Mouse (Mus musculus): Measurements from ENCODE around the gene Nr5a2. TPM values are rescaled to one million over a fixed set of nuclear protein-coding genes. Genes with fewer than 3 reads are reported as not detected.

The Nr5a2 gene
- polyA plus RNA-seq, 1 experiment from 2014 or later, result 0.82 TPM

DNA sequence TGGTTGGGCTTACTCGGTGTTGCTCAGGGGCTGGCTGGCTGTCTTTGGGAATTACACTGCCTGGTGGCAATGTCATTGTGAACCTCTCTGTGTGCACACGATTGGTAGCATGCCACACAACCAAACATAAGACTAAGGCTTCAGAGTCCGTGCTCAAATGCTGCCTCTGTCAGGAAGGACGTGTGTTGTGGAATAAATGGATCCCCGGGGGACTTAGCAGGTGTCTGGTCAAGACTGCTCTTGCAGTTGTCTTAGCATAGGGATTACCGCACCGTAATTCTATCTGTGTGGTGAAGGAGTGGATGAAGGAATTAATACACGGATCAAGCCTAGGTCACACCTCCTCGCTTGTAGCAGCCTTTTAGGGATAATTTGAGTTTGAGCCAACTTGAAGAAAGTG is 32.8 kb downstream of the Nr5a2 start:
- H3K4me1 ChIP-seq, result no peaks in the 10 kb centered on the region
- H3K9ac ChIP-seq, result no peak overlapping the region
- H3K27ac ChIP-seq, result no peak overlapping the region
- no peaks in the 10 kb centered on the region for H3K27me3 ChIP-seq
- no peaks in the 10 kb centered on the region for H3K9me3 ChIP-seq
- H3K36me3 ChIP-seq, result no peaks in the 10 kb centered on the region
- no peak overlapping the region for H3K4me3 ChIP-seq
- WGBS, result 41% methylated on average over 9 of the region's 9 CpGs
- no peak for ATAC-seq (ENCODE audit: insufficient number of reproducible peaks, low FRiP score, low TSS enrichment, low read depth)
- no peak overlapping the region for H3K4me2 ChIP-seq

DNA sequence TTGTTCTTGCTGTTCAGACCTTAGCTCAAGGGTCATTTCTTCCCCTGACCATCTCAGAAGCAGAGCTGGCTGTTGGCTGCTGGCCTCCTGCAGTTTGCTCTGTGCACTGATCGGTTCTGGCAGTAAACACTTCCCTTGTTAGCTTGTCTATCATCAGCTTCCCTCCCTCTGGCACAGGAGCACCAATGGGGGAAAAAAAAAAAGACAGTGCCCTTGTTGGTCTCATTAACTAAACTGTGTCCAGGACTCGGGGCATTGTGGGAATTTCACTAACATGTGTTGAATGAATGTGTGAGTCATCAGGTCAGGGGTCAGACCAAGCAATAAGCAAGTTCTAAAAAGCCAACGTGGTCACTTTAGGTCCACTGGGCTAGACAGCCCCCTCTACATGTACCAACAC is 34.2 kb downstream of the Nr5a2 start:
- Histone ChIP-seq H3K36me3 (no peaks in the 10 kb centered on the region), H3K4me2 (no peak overlapping the region), H3K9ac (no peak overlapping the region), H3K27ac (no peak overlapping the region), H3K27me3 (no peaks in the 10 kb centered on the region), H3K9me3 (no peaks in the 10 kb centered on the region), H3K4me1 (no peaks in the 10 kb centered on the region), H3K4me3 (no peak overlapping the region)
- ATAC-seq (ENCODE audit: insufficient number of reproducible peaks, low FRiP score, low TSS enrichment, low read depth), result no peak
- 21% methylated on average over 3 of the region's 3 CpGs for WGBS

DNA sequence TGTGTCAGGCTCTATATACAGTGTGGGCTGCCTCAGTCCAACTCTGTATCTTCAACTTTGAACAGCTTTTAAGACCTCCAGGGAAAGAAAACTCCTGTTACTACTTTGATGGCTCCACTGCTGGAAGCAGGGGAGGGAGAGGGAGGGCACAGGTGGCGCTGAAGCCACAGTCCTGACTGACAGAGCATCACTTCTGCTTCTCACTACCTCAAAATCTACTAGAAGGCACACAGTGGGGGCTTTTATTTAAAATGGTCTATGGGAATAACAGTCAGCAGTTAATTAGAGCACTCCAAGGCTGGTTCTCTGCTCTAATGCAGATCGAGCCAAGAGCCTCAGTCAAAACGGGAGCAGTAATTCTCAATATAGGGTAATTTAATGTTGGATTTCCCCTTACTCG is 40.2 kb downstream of the Nr5a2 start:
- H3K4me1 ChIP-seq, result no peaks in the 10 kb centered on the region
- no peak overlapping the region for H3K4me2 ChIP-seq
- no peak for ATAC-seq (ENCODE audit: insufficient number of reproducible peaks, low FRiP score, low TSS enrichment, low read depth)
- H3K9me3 ChIP-seq, result no peaks in the 10 kb centered on the region
- H3K4me3 ChIP-seq, result no peak overlapping the region
- H3K9ac ChIP-seq, result no peak overlapping the region
- 62% methylated on average over 4 of the region's 4 CpGs for WGBS
- H3K27ac ChIP-seq, result no peak overlapping the region
- no peaks in the 10 kb centered on the region for H3K27me3 ChIP-seq
- no peaks in the 10 kb centered on the region for H3K36me3 ChIP-seq

DNA sequence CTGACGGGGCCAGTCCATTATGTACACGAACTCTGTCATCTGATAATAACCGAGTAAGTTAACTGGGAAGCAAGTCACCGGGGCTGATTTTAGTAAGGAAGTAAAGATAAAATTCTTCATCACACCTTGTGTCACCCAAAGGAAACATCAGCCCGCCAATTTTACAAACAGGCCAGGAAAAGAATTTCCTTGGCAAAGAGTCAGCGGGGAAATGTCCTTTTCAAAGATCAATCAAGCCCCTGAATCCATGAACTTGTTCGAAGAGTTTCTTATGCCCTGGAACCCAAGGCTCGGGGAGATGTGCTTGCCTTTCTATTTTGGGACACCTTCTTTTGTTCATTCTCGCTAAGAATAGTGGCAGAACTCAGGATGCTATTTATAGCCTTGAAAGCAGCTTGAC is 41.5 kb downstream of the Nr5a2 start:
- Histone ChIP-seq H3K27me3 (no peaks in the 10 kb centered on the region), H3K27ac (no peak overlapping the region), H3K4me1 (no peaks in the 10 kb centered on the region), H3K4me3 (no peak overlapping the region), H3K9me3 (no peaks in the 10 kb centered on the region), H3K9ac (no peak overlapping the region), H3K4me2 (no peak overlapping the region), H3K36me3 (no peaks in the 10 kb centered on the region)
- ATAC-seq (ENCODE audit: insufficient number of reproducible peaks, low FRiP score, low TSS enrichment, low read depth), result no peak
- 63% methylated on average over 9 of the region's 9 CpGs for WGBS

DNA sequence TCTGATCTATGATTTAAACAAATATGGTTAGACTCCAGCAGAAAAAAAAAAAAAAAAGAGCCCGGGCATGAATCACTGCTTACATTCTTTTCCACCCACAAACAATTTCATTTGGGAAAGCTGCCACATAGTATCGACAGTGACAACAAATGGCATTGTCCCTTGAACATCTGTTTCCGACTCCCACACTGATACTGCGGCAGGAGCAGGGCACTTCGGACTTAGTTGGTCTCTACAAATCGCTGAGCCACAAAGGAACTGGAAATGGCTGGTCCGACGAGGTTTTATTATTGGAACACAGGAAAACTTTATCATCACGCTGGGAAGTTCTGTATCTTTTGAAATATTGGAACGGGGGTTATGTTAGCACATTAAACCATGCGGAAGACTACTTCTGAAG is 44.8 kb downstream of the Nr5a2 start:
- WGBS, result 53% methylated on average over 11 of the region's 11 CpGs
- no peak overlapping the region for H3K4me3 ChIP-seq
- H3K27ac ChIP-seq, result no peak overlapping the region
- H3K9me3 ChIP-seq, result no peaks in the 10 kb centered on the region
- ATAC-seq (ENCODE audit: insufficient number of reproducible peaks, low FRiP score, low TSS enrichment, low read depth), result no peak
- H3K27me3 ChIP-seq, result no peaks in the 10 kb centered on the region
- no peak overlapping the region for H3K9ac ChIP-seq
- no peak overlapping the region for H3K4me2 ChIP-seq
- no peaks in the 10 kb centered on the region for H3K4me1 ChIP-seq
- H3K36me3 ChIP-seq, result no peaks in the 10 kb centered on the region

DNA sequence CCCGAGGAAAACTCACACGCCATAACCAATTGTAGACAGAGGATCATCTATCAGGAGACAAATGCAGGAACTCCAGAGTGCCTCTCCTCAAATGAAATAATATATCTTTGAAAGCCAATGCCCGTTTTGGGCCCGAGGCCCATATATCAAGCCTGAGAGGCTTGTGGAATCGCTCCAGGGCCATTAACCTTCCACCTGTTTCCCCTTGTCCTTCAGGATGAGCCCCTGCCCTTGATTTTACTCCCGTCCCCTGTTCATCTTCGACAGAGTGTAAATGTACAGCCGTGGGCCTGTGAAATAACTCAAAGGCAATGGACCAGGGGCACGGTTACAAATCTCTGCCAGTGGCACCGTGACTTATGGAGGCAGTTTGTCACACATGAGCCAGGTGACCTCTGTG is 48.3 kb downstream of the Nr5a2 start:
- no peak overlapping the region for H3K9ac ChIP-seq
- WGBS, result 73% methylated on average over 10 of the region's 10 CpGs
- no peaks in the 10 kb centered on the region for H3K36me3 ChIP-seq
- ATAC-seq (ENCODE audit: insufficient number of reproducible peaks, low FRiP score, low TSS enrichment, low read depth), result no peak
- no peak overlapping the region for H3K27ac ChIP-seq
- H3K4me1 ChIP-seq, result no peaks in the 10 kb centered on the region
- H3K9me3 ChIP-seq, result no peaks in the 10 kb centered on the region
- no peak overlapping the region for H3K4me2 ChIP-seq
- H3K4me3 ChIP-seq, result no peak overlapping the region
- H3K27me3 ChIP-seq, result no peaks in the 10 kb centered on the region

DNA sequence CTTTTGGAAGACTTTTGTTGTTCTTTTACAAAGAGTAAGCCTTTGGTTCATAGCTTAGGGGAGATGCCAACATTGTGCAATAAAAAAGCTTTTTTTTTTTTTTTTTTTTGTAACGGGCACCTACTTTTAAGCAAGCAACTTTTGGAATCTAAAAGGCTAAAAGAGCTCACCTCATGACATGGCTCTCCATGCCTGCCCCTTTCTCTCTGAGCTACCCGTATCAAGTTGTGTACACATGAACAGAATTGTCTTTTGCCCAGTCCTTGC is 48.7 kb downstream of the Nr5a2 start:
- Histone ChIP-seq H3K27ac (no peak overlapping the region), H3K9ac (no peak overlapping the region), H3K9me3 (no peaks in the 10 kb centered on the region), H3K4me1 (no peaks in the 10 kb centered on the region), H3K27me3 (no peaks in the 10 kb centered on the region), H3K36me3 (no peaks in the 10 kb centered on the region), H3K4me3 (no peak overlapping the region), H3K4me2 (no peak overlapping the region)
- ATAC-seq (ENCODE audit: insufficient number of reproducible peaks, low FRiP score, low TSS enrichment, low read depth), result no peak
- 76% methylated on average over 2 of the region's 2 CpGs for WGBS

DNA sequence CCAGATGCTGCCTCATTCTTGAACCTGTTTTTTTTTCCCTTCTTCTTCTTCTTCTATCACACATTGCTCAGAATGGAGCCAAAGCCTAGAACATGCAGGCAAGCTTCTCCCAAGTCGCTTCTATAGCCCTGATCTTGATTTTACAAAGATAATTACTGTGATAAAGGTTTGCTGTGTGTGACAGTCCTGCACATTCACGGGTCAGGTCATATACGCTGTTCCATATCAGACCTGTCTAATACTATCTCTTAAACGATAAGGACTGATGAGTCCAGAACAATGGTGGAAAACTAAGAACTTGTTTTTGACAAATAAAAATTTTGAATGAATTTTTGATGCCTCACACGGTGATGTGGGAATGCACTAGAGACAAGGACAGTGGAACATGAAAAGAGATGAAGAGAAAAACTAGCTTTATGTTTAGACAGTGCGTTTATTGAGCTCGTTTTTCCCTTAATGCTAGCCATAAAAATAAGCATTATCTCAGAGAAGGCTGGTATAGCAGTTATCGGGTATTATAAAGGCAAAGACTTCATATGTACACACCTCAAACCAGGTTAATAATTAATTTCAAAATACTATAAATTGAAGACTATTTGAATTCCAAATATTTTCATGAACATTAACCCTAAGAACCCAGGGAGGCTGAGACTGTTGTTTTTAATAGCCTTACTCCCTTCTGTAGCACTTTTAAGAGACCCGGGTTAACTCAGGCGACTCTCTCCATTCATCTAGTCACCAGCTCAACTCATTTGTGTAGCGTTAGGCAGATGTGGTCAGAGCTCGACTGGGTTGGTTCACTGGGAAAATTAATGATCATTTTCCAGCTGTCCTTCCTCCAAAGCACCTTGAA is 49.3 kb downstream of the Nr5a2 start:
- H3K4me3 ChIP-seq, result no peak overlapping the region
- no peak for ATAC-seq (ENCODE audit: insufficient number of reproducible peaks, low FRiP score, low TSS enrichment, low read depth)
- H3K27me3 ChIP-seq, result no peaks in the 10 kb centered on the region
- no peak overlapping the region for H3K27ac ChIP-seq
- 69% methylated on average over 12 of the region's 12 CpGs for WGBS
- no peak overlapping the region for H3K4me2 ChIP-seq
- H3K9me3 ChIP-seq, result no peaks in the 10 kb centered on the region
- H3K4me1 ChIP-seq, result no peaks in the 10 kb centered on the region
- no peaks in the 10 kb centered on the region for H3K36me3 ChIP-seq
- H3K9ac ChIP-seq, result no peak overlapping the region

DNA sequence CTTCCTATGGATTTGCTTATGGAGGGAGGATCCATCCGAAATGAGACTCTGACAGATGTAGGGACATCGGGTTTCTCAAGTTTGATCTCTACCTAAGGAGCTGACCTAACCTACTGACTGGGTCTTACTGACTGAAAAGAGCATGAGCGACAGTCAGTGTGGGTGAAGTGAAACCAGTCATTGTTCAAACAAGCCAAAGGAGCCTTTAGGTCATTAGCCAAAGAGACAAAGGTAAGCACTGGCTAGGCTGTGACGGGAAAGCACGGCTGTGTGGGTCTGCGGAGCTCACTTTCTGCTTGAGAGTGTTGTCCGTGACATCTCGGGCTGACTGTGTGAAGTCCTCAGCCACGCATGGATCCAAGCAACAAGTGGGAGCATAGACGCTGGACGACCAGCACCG is 50.1 kb downstream of the Nr5a2 start:
- Histone ChIP-seq H3K4me2 (no peak overlapping the region), H3K4me1 (no peaks in the 10 kb centered on the region), H3K9ac (no peak overlapping the region), H3K27ac (no peak overlapping the region), H3K9me3 (no peaks in the 10 kb centered on the region), H3K27me3 (no peaks in the 10 kb centered on the region), H3K4me3 (no peak overlapping the region), H3K36me3 (no peaks in the 10 kb centered on the region)
- 89% methylated on average over 12 of the region's 12 CpGs for WGBS
- ATAC-seq (ENCODE audit: insufficient number of reproducible peaks, low FRiP score, low TSS enrichment, low read depth), result no peak

DNA sequence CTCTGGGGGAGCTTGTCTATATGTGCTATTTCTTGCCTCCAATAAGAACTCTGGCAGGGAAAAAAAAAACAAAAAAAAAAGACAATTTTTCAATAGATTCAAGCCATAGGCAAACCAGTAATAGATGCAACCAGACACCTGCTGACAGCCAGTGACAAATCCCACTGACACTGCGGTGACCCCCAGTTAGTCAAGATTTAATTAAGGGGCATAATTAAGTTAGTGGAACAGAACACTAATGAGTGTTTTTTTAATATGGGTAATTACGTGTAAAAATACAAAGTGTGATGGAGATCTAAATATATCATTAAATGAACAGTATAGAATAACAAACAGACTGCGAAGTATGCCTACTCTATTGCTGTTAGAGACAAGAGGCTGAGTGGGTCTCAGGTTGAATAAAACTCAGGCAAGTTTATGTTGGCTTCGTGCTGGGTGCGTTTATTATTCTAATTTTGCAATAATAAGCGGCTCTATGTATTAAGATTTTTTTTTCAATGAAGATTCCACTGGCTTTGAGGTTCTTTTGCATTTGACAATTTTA is 50.7 kb downstream of the Nr5a2 start:
- ATAC-seq (ENCODE audit: insufficient number of reproducible peaks, low FRiP score, low TSS enrichment, low read depth), result no peak
- no peaks in the 10 kb centered on the region for H3K27me3 ChIP-seq
- no peak overlapping the region for H3K27ac ChIP-seq
- H3K9ac ChIP-seq, result no peak overlapping the region
- 74% methylated on average over 6 of the region's 6 CpGs for WGBS
- H3K9me3 ChIP-seq, result no peaks in the 10 kb centered on the region
- H3K4me1 ChIP-seq, result no peaks in the 10 kb centered on the region
- no peak overlapping the region for H3K4me3 ChIP-seq
- H3K4me2 ChIP-seq, result no peak overlapping the region
- H3K36me3 ChIP-seq, result no peaks in the 10 kb centered on the region

DNA sequence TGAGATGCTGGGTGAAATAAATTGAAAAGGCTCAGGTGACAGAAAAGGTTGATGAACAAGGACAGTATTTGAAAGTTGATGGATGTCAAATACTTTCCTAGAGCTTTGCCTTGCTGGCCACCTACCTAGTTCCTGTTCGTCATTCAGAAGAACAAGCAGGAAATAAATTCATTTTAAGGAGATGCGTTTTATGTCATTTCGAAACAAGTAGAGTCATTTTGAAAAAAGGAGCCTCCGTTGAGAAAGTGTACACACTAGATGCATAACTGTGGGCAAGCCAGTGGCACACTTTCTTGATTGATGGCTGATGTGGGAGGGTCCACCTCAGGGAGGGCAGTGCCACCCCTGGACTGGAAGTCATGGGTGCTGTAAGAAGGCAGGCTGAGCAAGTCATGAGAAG is 62.1 kb downstream of the Nr5a2 start:
- Histone ChIP-seq H3K4me1 (no peaks in the 10 kb centered on the region), H3K9ac (no peak overlapping the region), H3K27ac (no peak overlapping the region), H3K9me3 (no peaks in the 10 kb centered on the region), H3K4me2 (no peak overlapping the region), H3K36me3 (no peaks in the 10 kb centered on the region), H3K27me3 (no peaks in the 10 kb centered on the region), H3K4me3 (no peak overlapping the region)
- WGBS, result 88% methylated on average over 4 of the region's 4 CpGs
- no peak for ATAC-seq (ENCODE audit: insufficient number of reproducible peaks, low FRiP score, low TSS enrichment, low read depth)

DNA sequence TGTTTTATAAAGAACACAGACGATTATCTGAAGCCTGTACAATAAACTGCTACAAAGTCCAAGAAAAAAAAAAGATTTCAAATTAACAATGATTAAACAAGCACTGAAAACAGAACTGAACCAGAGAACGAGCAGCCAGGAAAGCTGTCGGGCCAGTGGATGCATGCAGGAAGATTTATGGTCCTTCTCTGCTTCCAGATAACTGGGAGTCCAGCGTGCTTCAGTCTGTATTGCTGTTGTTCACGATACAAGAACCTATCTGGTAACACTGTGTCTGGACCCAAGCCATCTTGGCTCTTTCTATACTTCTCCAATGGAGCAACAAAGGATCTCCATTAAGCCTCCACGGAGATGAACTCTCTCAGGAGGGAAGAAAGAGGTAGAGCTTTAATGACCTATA is 63.9 kb downstream of the Nr5a2 start:
- H3K4me3 ChIP-seq, result no peak overlapping the region
- H3K4me2 ChIP-seq, result no peak overlapping the region
- H3K27me3 ChIP-seq, result no peaks in the 10 kb centered on the region
- no peak overlapping the region for H3K27ac ChIP-seq
- no peak for ATAC-seq (ENCODE audit: insufficient number of reproducible peaks, low FRiP score, low TSS enrichment, low read depth)
- no peak overlapping the region for H3K9ac ChIP-seq
- no peaks in the 10 kb centered on the region for H3K36me3 ChIP-seq
- no peaks in the 10 kb centered on the region for H3K9me3 ChIP-seq
- no peaks in the 10 kb centered on the region for H3K4me1 ChIP-seq
- WGBS, result 42% methylated on average over 6 of the region's 6 CpGs

DNA sequence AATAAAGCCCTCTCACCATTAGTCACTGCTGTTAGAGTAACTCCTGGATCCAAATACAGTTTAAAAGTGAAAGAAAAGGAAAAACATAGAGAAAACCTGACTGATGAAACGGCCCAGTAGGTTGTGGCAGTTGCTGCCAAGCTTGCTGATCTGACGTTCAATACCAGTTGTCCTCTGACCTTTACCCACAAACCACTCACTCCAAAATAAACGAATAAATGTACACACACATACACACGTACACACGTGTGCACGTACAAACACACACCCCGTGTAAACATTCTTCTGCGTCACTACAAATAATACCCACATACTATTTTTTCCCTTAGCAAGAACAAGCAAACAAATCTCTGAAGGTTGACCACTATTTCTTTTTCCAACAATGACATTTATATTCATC is 64.4 kb downstream of the Nr5a2 start:
- no peaks in the 10 kb centered on the region for H3K36me3 ChIP-seq
- no peak for ATAC-seq (ENCODE audit: insufficient number of reproducible peaks, low FRiP score, low TSS enrichment, low read depth)
- 92% methylated on average over 8 of the region's 8 CpGs for WGBS
- no peaks in the 10 kb centered on the region for H3K4me1 ChIP-seq
- no peak overlapping the region for H3K4me2 ChIP-seq
- H3K9me3 ChIP-seq, result no peaks in the 10 kb centered on the region
- H3K27ac ChIP-seq, result no peak overlapping the region
- H3K4me3 ChIP-seq, result no peak overlapping the region
- no peak overlapping the region for H3K9ac ChIP-seq
- no peaks in the 10 kb centered on the region for H3K27me3 ChIP-seq
